Mouse (Mus musculus): ENCODE measurements around the gene Nhlh1. TPM values are rescaled to one million over a fixed set of nuclear protein-coding genes. Genes with fewer than 3 reads are reported as not detected.

The Nhlh1 gene
- polyA plus RNA-seq, 1 experiment: not detected

GRCm38 (mm10) chr1:172027010-172027808 is 30.2 kb downstream of the Nhlh1 start:
- TF ChIP-seq GATA1 (IDR thresholded peaks at IDR 0.05; ENCODE audit: low read length): no peak

GRCm38 (mm10) chr1:172026201-172026901 is 31.0 kb downstream of the Nhlh1 start:
- TF ChIP-seq GATA1 (IDR thresholded peaks at IDR 0.05; ENCODE audit: low read length): no peak

GRCm38 (mm10) chr1:172025201-172025904 is 32.0 kb downstream of the Nhlh1 start:
- no peak for TF ChIP-seq GATA1 (IDR thresholded peaks at IDR 0.05; ENCODE audit: low read length)

GRCm38 (mm10) chr1:172024140-172024895 is 33.1 kb downstream of the Nhlh1 start:
- no peak for TF ChIP-seq GATA1 (IDR thresholded peaks at IDR 0.05; ENCODE audit: low read length)

GRCm38 (mm10) chr1:172019863-172020521 is 37.4 kb downstream of the Nhlh1 start:
- no peak for TF ChIP-seq GATA1 (IDR thresholded peaks at IDR 0.05; ENCODE audit: low read length)

GRCm38 (mm10) chr1:172019339-172019738 is 38.0 kb downstream of the Nhlh1 start:
- no peak for TF ChIP-seq GATA1 (IDR thresholded peaks at IDR 0.05; ENCODE audit: low read length)

- TF ChIP-seq GATA1 (IDR thresholded peaks at IDR 0.05; ENCODE audit: low read length): no peak
Measured at GRCm38 (mm10) chr1:172018336-172019311, 38.7 kb downstream of the Nhlh1 start.

- TF ChIP-seq GATA1 (IDR thresholded peaks at IDR 0.05; ENCODE audit: low read length): no peak
Measured at GRCm38 (mm10) chr1:172017517-172018070, 39.8 kb downstream of the Nhlh1 start.

- TF ChIP-seq GATA1 (IDR thresholded peaks at IDR 0.05; ENCODE audit: low read length): no peak
Measured at GRCm38 (mm10) chr1:172016660-172017516, 40.5 kb downstream of the Nhlh1 start.

- TF ChIP-seq GATA1 (IDR thresholded peaks at IDR 0.05; ENCODE audit: low read length): no peak
Measured at GRCm38 (mm10) chr1:172016031-172016430, 41.3 kb downstream of the Nhlh1 start.

- no peak for TF ChIP-seq GATA1 (IDR thresholded peaks at IDR 0.05; ENCODE audit: low read length)
Measured at GRCm38 (mm10) chr1:172015312-172015939, 41.9 kb downstream of the Nhlh1 start.

GRCm38 (mm10) chr1:172014771-172015170 is 42.6 kb downstream of the Nhlh1 start:
- TF ChIP-seq GATA1 (IDR thresholded peaks at IDR 0.05; ENCODE audit: low read length): no peak
